15 mouse cellular contexts compared by ENCODE assay signal in genomic region chr14:30635219-30635910, GRCm38 (mm10). TPM values are rescaled to one million over a fixed set of nuclear protein-coding genes. Genes with fewer than 3 reads are reported as not detected.
A peak's percentile ranks its signal among the peaks of the same experiment; 100 is the strongest.
DNase-seq lines count a peak whose midpoint lies in the region; ATAC-seq and TF ChIP-seq lines count a peak whose summit lies in the region.
"Had no signal": no experiment of that assay in that cellular context is flagged by ENCODE, and none has a peak within 500 bp of the region (broad histone marks: within the 10 kb centered on the region; RNA-seq: fewer than 3 reads in every experiment).

No protein-coding gene starts in this region.

- DNase-seq in kidney, adult 11 months = peak; percentile 88
- peak; percentile 61 for DNase-seq in adrenal gland, adult 8-10 months
- DNase-seq in kidney, adult 8-10 months = peak; percentile 89 to 91
- DNase-seq in splenic B cell, adult 2 months (ENCODE audit: low read depth, low spot score) = peak; percentile 75
- DNase-seq in hindbrain, embryonic 10.5 days (ENCODE audit: low spot score) = no peak
- no peak for DNase-seq in layer of hippocampus, adult 2 months (ENCODE audit: low spot score in 2 of 2)
- DNase-seq in hindbrain, embryonic 14.5 days (ENCODE audit: low spot score) = no peak
- DNase-seq: cerebellum, adult 11-12 months; right cerebral cortex, postnatal 14 days; thymus, adult 2 months had no signal

- H3K9me3 ChIP-seq in kidney, embryonic 14.5 days (ENCODE audit: control insufficient read depth, low read length) = no peaks in the 10 kb centered on the region
- no peaks in the 10 kb centered on the region for H3K9me3 ChIP-seq in hindbrain, embryonic 10.5 days
- H3K9me3 ChIP-seq in hindbrain, embryonic 14.5 days (ENCODE audit: control insufficient read depth, low read length) = no peaks in the 10 kb centered on the region
- H3K9me3 ChIP-seq: heart, embryonic 12.5 days; neural tube, embryonic 12.5 days had no signal

- H3K27ac ChIP-seq in kidney, embryonic 14.5 days (ENCODE audit: low read depth, low read length) = no peak overlapping the region
- no peak overlapping the region for H3K27ac ChIP-seq in hindbrain, embryonic 10.5 days
- no peak overlapping the region for H3K27ac ChIP-seq in layer of hippocampus, adult 2 months
- H3K27ac ChIP-seq in hindbrain, embryonic 14.5 days = no peak overlapping the region
- H3K27ac ChIP-seq: liver, embryonic 14.5 days; neural tube, embryonic 12.5 days had no signal

- WGBS in kidney, embryonic 14.5 days = 76% methylated on average over 13 of the region's 13 CpGs
- WGBS in hindbrain, embryonic 10.5 days = 83% methylated on average over 13 of the region's 13 CpGs
- 83% methylated on average over 13 of the region's 13 CpGs for WGBS in hindbrain, embryonic 14.5 days

- H3K4me1 ChIP-seq in kidney, embryonic 14.5 days (ENCODE audit: control insufficient read depth, insufficient read depth, low read length) = no peaks in the 10 kb centered on the region
- peaks cover 29% of the 10 kb centered on the region for H3K4me1 ChIP-seq in hindbrain, embryonic 10.5 days (replicated peaks)
- H3K4me1 ChIP-seq in hindbrain, embryonic 14.5 days (replicated peaks; ENCODE audit: control insufficient read depth, insufficient read depth, low read length) = no peaks in the 10 kb centered on the region; the same call in 1 of the 2 replicates
- H3K4me1 ChIP-seq: neural tube, embryonic 12.5 days had no signal

- H3K4me3 ChIP-seq in kidney, embryonic 14.5 days (ENCODE audit: low read length) = no peak overlapping the region
- H3K4me3 ChIP-seq in hindbrain, embryonic 10.5 days = no peak overlapping the region
- no peak overlapping the region for H3K4me3 ChIP-seq in layer of hippocampus, adult 2 months
- H3K4me3 ChIP-seq in hindbrain, embryonic 14.5 days (replicated peaks; ENCODE audit: low read length) = no peak overlapping the region
- H3K4me3 ChIP-seq: heart, embryonic 12.5 days; neural tube, embryonic 12.5 days had no signal

- no peak overlapping the region for H3K9ac ChIP-seq in kidney, embryonic 14.5 days (ENCODE audit: low read depth, low read length)
- no peak overlapping the region for H3K9ac ChIP-seq in hindbrain, embryonic 14.5 days
- H3K9ac ChIP-seq: heart, embryonic 12.5 days; liver, embryonic 14.5 days; neural tube, embryonic 12.5 days had no signal

- TF ChIP-seq CTCF in layer of hippocampus, adult 2 months (conservative IDR thresholded peaks at IDR 0.05) = no peak

- H3K36me3 ChIP-seq in kidney, embryonic 14.5 days (ENCODE audit: control insufficient read depth, insufficient read depth, low read length) = no peaks in the 10 kb centered on the region
- H3K36me3 ChIP-seq in splenic B cell, adult 2 months (ENCODE audit: control insufficient read depth, insufficient read depth, low read length, poor library complexity, severe bottlenecking) = no peaks in the 10 kb centered on the region
- no peaks in the 10 kb centered on the region for H3K36me3 ChIP-seq in hindbrain, embryonic 10.5 days
- no peaks in the 10 kb centered on the region for H3K36me3 ChIP-seq in hindbrain, embryonic 14.5 days (replicated peaks; ENCODE audit: control insufficient read depth, insufficient read depth)
- H3K36me3 ChIP-seq: heart, embryonic 12.5 days; neural tube, embryonic 12.5 days had no signal

- ATAC-seq in kidney, embryonic 14.5 days (ENCODE audit: low FRiP score, low TSS enrichment) = no peak
- ATAC-seq in hindbrain, embryonic 14.5 days (ENCODE audit: low FRiP score) = no peak
- ATAC-seq: CD4-positive, CD25-positive, alpha-beta regulatory T cell, adult 4 months had no signal

- H3K27me3 ChIP-seq in kidney, embryonic 14.5 days (ENCODE audit: control insufficient read depth, insufficient read depth, low read length) = no peaks in the 10 kb centered on the region
- H3K27me3 ChIP-seq in splenic B cell, adult 2 months (ENCODE audit: control insufficient read depth, insufficient read depth, low read length, poor library complexity, severe bottlenecking) = no peaks in the 10 kb centered on the region
- no peaks in the 10 kb centered on the region for H3K27me3 ChIP-seq in hindbrain, embryonic 10.5 days (ENCODE audit: insufficient read depth, poor library complexity, severe bottlenecking)
- H3K27me3 ChIP-seq in hindbrain, embryonic 14.5 days (ENCODE audit: control insufficient read depth, insufficient read depth, low read length) = no peaks in the 10 kb centered on the region
- H3K27me3 ChIP-seq: heart, embryonic 12.5 days; neural tube, embryonic 12.5 days had no signal

- H3K4me2 ChIP-seq in kidney, embryonic 14.5 days (replicated peaks; ENCODE audit: low read depth, low read length) = no peak overlapping the region
- no peak overlapping the region for H3K4me2 ChIP-seq in hindbrain, embryonic 14.5 days (replicated peaks)
- H3K4me2 ChIP-seq: heart, embryonic 12.5 days; neural tube, embryonic 12.5 days had no signal

RNA-seq across cellular contexts. Expression of gene Prkcd, which starts 9.4 kb away (rescaled TPM):
- 33.4 and 37.0 TPM in 2 replicates for polyA plus RNA-seq in kidney, embryonic 14.5 days (2014; fragmentation: Nextera tagmentation; extraction: Ambion mirVana)
- total RNA-seq in adrenal gland, adult 8-10 months (2022) = 100 to 1,000 TPM; 118 to 213 (median 160) TPM
- 28.7 and 35.4 TPM in 2 replicates for polyA plus RNA-seq in hindbrain, embryonic 10.5 days (2016; fragmentation: Nextera tagmentation; extraction: Ambion mirVana)
- total RNA-seq in layer of hippocampus, adult 2 months (2021) = 10 to 100 TPM; 33.3 to 47.5 TPM
- polyA plus RNA-seq in hindbrain, embryonic 14.5 days (2014; fragmentation: Nextera tagmentation; extraction: Ambion mirVana) = 19.4 and 21.1 TPM in 2 replicates

RNA-seq across cellular contexts. Expression of gene Rft1, which starts 18.8 kb away (rescaled TPM):
- polyA plus RNA-seq in kidney, embryonic 14.5 days (2014; fragmentation: Nextera tagmentation; extraction: Ambion mirVana) = 11.6 and 19.4 TPM in 2 replicates
- total RNA-seq in adrenal gland, adult 8-10 months (2022) = 10 to 100 TPM; 31.0 to 39.7 (median 33.2) TPM
- 13.0 and 13.6 TPM in 2 replicates for polyA plus RNA-seq in hindbrain, embryonic 10.5 days (2016; fragmentation: Nextera tagmentation; extraction: Ambion mirVana)
- total RNA-seq in layer of hippocampus, adult 2 months (2021) = 10 to 100 TPM; 10.8 to 12.0 TPM
- 8.3 and 9.0 TPM in 2 replicates for polyA plus RNA-seq in hindbrain, embryonic 14.5 days (2014; fragmentation: Nextera tagmentation; extraction: Ambion mirVana)

Comparison
In these comparisons a context has a peak if more than half of its experiments do, and no peak if none do; other contexts are left out.
1. DNase-seq: peak in kidney, adult 11 months (single experiment), adrenal gland, adult 8-10 months (single experiment), kidney, adult 8-10 months (2 of 2) and splenic B cell, adult 2 months (single experiment); none in hindbrain, embryonic 10.5 days (single experiment), layer of hippocampus, adult 2 months (0 of 2) and hindbrain, embryonic 14.5 days (single experiment).